Comparison of ENCODE assay signal across 19 mouse cellular contexts in the genomic region with DNA sequence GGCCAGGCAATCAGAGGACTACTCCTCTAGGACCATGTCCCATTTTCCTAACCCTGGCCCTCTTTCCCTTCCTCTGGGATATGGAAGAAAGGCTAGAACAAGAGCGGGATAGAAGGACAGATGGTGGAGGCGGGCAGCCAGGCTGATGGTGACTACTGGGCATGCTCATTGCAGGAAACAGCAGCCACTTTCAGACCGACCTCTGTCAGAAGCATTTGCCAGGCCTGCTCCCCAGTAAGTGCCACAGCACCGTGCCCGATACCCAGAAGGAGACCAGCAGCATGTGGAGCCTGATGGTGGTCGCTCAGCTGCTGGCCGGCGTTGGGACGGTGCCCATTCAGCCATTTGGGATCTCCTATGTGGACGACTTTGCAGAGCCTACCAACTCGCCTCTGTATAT. TPM values are rescaled to one million over a fixed set of nuclear protein-coding genes. Genes with fewer than 3 reads are reported as not detected.
DNase-seq lines count a peak whose midpoint lies in the region; ATAC-seq and TF ChIP-seq lines count a peak whose summit lies in the region.
"Had no signal": no experiment of that assay in that cellular context is flagged by ENCODE, and none has a peak within 500 bp of the region (broad histone marks: within the 10 kb centered on the region; RNA-seq: fewer than 3 reads in every experiment).

No protein-coding gene starts in this region.

- ATAC-seq in forebrain, embryonic 13.5 days, result no peak
- ATAC-seq in embryonic facial prominence, embryonic 15.5 days (ENCODE audit: insufficient number of reproducible peaks, low FRiP score, low TSS enrichment, low read depth), result no peak
- ATAC-seq: inflammation-experienced regulatory T-cells, adult 6 months; midbrain, embryonic 13.5 days had no signal

- H3K4me2 ChIP-seq in forebrain, embryonic 13.5 days, result no peak overlapping the region
- no peak overlapping the region for H3K4me2 ChIP-seq in embryonic facial prominence, embryonic 15.5 days (replicated peaks)
- H3K4me2 ChIP-seq: limb, embryonic 13.5 days; midbrain, embryonic 13.5 days had no signal

- no peaks in the 10 kb centered on the region for H3K9me3 ChIP-seq in forebrain, embryonic 10.5 days
- no peaks in the 10 kb centered on the region for H3K9me3 ChIP-seq in forebrain, embryonic 13.5 days (replicated peaks)
- no peaks in the 10 kb centered on the region for H3K9me3 ChIP-seq in embryonic facial prominence, embryonic 15.5 days (replicated peaks)
- H3K9me3 ChIP-seq: limb, embryonic 13.5 days; midbrain, embryonic 13.5 days had no signal

- 91% methylated on average over 11 of the region's 11 CpGs for WGBS in forebrain, embryonic 10.5 days
- WGBS in forebrain, embryonic 13.5 days, result 90% methylated on average over 11 of the region's 11 CpGs
- WGBS in embryonic facial prominence, embryonic 15.5 days, result 95% methylated on average over 11 of the region's 11 CpGs

- no peak overlapping the region for H3K4me3 ChIP-seq in forebrain, embryonic 10.5 days
- no peak overlapping the region for H3K4me3 ChIP-seq in forebrain, embryonic 13.5 days
- H3K4me3 ChIP-seq in layer of hippocampus, adult 2 months, result peak overlapping the region; percentile 18; the same call in 1 of the 2 replicates
- H3K4me3 ChIP-seq in embryonic facial prominence, embryonic 15.5 days (replicated peaks), result no peak overlapping the region
- H3K4me3 ChIP-seq: left cerebral cortex, adult 2 months; limb, embryonic 13.5 days; midbrain, embryonic 13.5 days had no signal

- TF ChIP-seq CTCF in layer of hippocampus, adult 2 months (conservative IDR thresholded peaks at IDR 0.05), result no peak

- H3K27ac ChIP-seq in forebrain, embryonic 10.5 days, result peak overlapping the region; percentile 32; the same call in 1 of the 2 replicates
- no peak overlapping the region for H3K27ac ChIP-seq in forebrain, embryonic 13.5 days
- no peak overlapping the region for H3K27ac ChIP-seq in layer of hippocampus, adult 2 months
- H3K27ac ChIP-seq in embryonic facial prominence, embryonic 15.5 days (replicated peaks), result peak overlapping the region; percentile 40; the same call in 1 of the 2 replicates
- H3K27ac ChIP-seq: left cerebral cortex, adult 2 months; limb, embryonic 13.5 days; liver, embryonic 14.5 days; midbrain, embryonic 13.5 days had no signal

- no peaks in the 10 kb centered on the region for H3K27me3 ChIP-seq in forebrain, embryonic 10.5 days (ENCODE audit: poor library complexity, severe bottlenecking)
- H3K27me3 ChIP-seq in forebrain, embryonic 13.5 days, result no peaks in the 10 kb centered on the region
- no peaks in the 10 kb centered on the region for H3K27me3 ChIP-seq in embryonic facial prominence, embryonic 15.5 days
- H3K27me3 ChIP-seq: limb, embryonic 13.5 days; midbrain, embryonic 13.5 days had no signal

- H3K4me1 ChIP-seq in forebrain, embryonic 10.5 days, result peaks cover 4% of the 10 kb centered on the region; the same call in 1 of the 2 replicates
- 0 out of 2 replicates have a peak, but pooled peaks cover 9% of the 10 kb centered on the region for H3K4me1 ChIP-seq in forebrain, embryonic 13.5 days
- H3K4me1 ChIP-seq in embryonic facial prominence, embryonic 15.5 days, result peaks cover 30% of the 10 kb centered on the region
- H3K4me1 ChIP-seq: midbrain, embryonic 13.5 days had no signal

- no peak for DNase-seq in forebrain, embryonic 10.5 days (ENCODE audit: extremely low spot score, low spot score)
- no peak for DNase-seq in layer of hippocampus, adult 2 months (ENCODE audit: low spot score in 2 of 2)
- DNase-seq in layer of hippocampus, adult 11-12 months (ENCODE audit: low spot score), result no peak
- peak; percentile 58 for DNase-seq in cerebellum, adult 8-10 months
- no peak for DNase-seq in Muller cell, postnatal 12 days (ENCODE audit: inconsistent ontology term)
- no peak for DNase-seq in kidney, postnatal 36 days
- DNase-seq: adrenal gland, adult 2 months; gastrocnemius, postnatal 10 days; heart, postnatal 10 days; right cerebral cortex, postnatal 4 days; thymus, postnatal 14 days had no signal

- no peak overlapping the region for H3K9ac ChIP-seq in forebrain, embryonic 13.5 days
- H3K9ac ChIP-seq in embryonic facial prominence, embryonic 15.5 days, result no peak overlapping the region
- H3K9ac ChIP-seq: limb, embryonic 13.5 days; liver, embryonic 14.5 days; midbrain, embryonic 13.5 days had no signal

- H3K36me3 ChIP-seq in forebrain, embryonic 10.5 days (replicated peaks), result no peaks in the 10 kb centered on the region
- no peaks in the 10 kb centered on the region for H3K36me3 ChIP-seq in forebrain, embryonic 13.5 days (ENCODE audit: poor library complexity, severe bottlenecking)
- no peaks in the 10 kb centered on the region for H3K36me3 ChIP-seq in embryonic facial prominence, embryonic 15.5 days
- H3K36me3 ChIP-seq: limb, embryonic 13.5 days; midbrain, embryonic 13.5 days had no signal

RNA-seq across cellular contexts. Expression of a gene that starts 43.9 kb away (rescaled TPM):
- polyA plus RNA-seq in forebrain, embryonic 10.5 days (2016; fragmentation: Nextera tagmentation; extraction: Ambion mirVana), result 8.3 and 9.1 TPM in 2 replicates
- 38.5 TPM in 2 replicates for polyA plus RNA-seq in forebrain, embryonic 13.5 days (2015; fragmentation: Nextera tagmentation; extraction: Ambion mirVana)
- total RNA-seq in layer of hippocampus, adult 2 months (2021), result 100 to 1,000 TPM; 429 to 449 TPM
- 9.5 and 10.2 TPM in 2 replicates for polyA plus RNA-seq in embryonic facial prominence, embryonic 15.5 days (2015; fragmentation: Nextera tagmentation; extraction: Ambion mirVana)
- total RNA-seq: MEL had no signal

Comparison
In these comparisons a context has a peak if more than half of its experiments do, and no peak if none do; other contexts are left out.
1. H3K27ac ChIP-seq: peak in forebrain, embryonic 10.5 days (single experiment) and embryonic facial prominence, embryonic 15.5 days (single experiment); none in forebrain, embryonic 13.5 days (single experiment) and layer of hippocampus, adult 2 months (single experiment).